Mouse (Mus musculus) ES-Bruce4 (cell line): ENCODE results near the gene Figla.

Source experiments
- CTCF ChIP-seq: IDR thresholded peaks from one replicate; pipeline ENCODE4 v1.8.1; 2011; ENCODE audit warnings: low read depth, low read length
- EP300 ChIP-seq: IDR thresholded peaks from 2 replicates; pipeline ENCODE4 v1.6.1; 2011; ENCODE audit warnings: low read depth, low read length; ENCODE audit not compliant: insufficient read depth
- POLR2A ChIP-seq: IDR thresholded peaks from one replicate; pipeline ENCODE4 v1.8.1; 2011; ENCODE audit warnings: low read length; ENCODE audit not compliant: insufficient read depth

GRCm38 (mm10) chr6:86033635-86034034, 17.7 kb downstream of the Figla start:
- no peak for TF ChIP-seq CTCF
- no peak for TF ChIP-seq POLR2A
- TF ChIP-seq EP300, result no peak
